Mouse (Mus musculus): Measurements from ENCODE around the gene Hist1h3f. TPM values are rescaled to one million over a fixed set of nuclear protein-coding genes. Genes with fewer than 3 reads are reported as not detected.

Hist1h3f gene
- total and polyA plus RNA-seq, 2 experiments from 2014 or later = 0.17 to 119 TPM

- ATAC-seq = peak; percentile 92
- Histone ChIP-seq H3K4me1 (ENCODE audit: insufficient read depth) (no peaks in the 10 kb centered on the region), H3K4me3 (ENCODE audit: low read depth, low read length) (peak overlapping the region; percentile 52), H3K36me3 (ENCODE audit: insufficient read depth) (no peaks in the 10 kb centered on the region), H3K9ac (0 out of 2 replicates have a peak overlapping the region, but pooled peaks have one; percentile 26), H3K27ac (ENCODE audit: low read depth, low read length) (no peak overlapping the region), H3K4me2 (ENCODE audit: low read depth) (peak overlapping the region; percentile 59), H3K9me3 (ENCODE audit: low read length) (no peaks in the 10 kb centered on the region), H3K27me3 (ENCODE audit: insufficient read depth, low read length) (no peaks in the 10 kb centered on the region)
- peak; percentile 94 for DNase-seq
- WGBS = under 1% methylated on average over 27 of the region's 27 CpGs
- TF ChIP-seq CTCF (IDR thresholded peaks at IDR 0.05; ENCODE audit: low read depth) = no peak
Measured at GRCm38 (mm10) chr13:23517603-23518294, 26.1 kb upstream of the Hist1h3f start.

GRCm38 (mm10) chr13:23518295-23518603 lies 25.6 kb upstream of the Hist1h3f start:
- Histone ChIP-seq H3K27me3 (ENCODE audit: insufficient read depth, low read length) (no peaks in the 10 kb centered on the region), H3K4me3 (ENCODE audit: low read depth, low read length) (peak overlapping the region; percentile 52), H3K4me1 (ENCODE audit: insufficient read depth) (no peaks in the 10 kb centered on the region), H3K9me3 (ENCODE audit: low read length) (no peaks in the 10 kb centered on the region), H3K9ac (no peak overlapping the region), H3K27ac (ENCODE audit: low read depth, low read length) (no peak overlapping the region), H3K36me3 (ENCODE audit: insufficient read depth) (no peaks in the 10 kb centered on the region), H3K4me2 (ENCODE audit: low read depth) (peak overlapping the region; percentile 59)
- ATAC-seq = no peak
- no peak for TF ChIP-seq CTCF (IDR thresholded peaks at IDR 0.05; ENCODE audit: low read depth)
- DNase-seq = no peak
- 0% methylated on average over 6 of the region's 6 CpGs for WGBS

DNA sequence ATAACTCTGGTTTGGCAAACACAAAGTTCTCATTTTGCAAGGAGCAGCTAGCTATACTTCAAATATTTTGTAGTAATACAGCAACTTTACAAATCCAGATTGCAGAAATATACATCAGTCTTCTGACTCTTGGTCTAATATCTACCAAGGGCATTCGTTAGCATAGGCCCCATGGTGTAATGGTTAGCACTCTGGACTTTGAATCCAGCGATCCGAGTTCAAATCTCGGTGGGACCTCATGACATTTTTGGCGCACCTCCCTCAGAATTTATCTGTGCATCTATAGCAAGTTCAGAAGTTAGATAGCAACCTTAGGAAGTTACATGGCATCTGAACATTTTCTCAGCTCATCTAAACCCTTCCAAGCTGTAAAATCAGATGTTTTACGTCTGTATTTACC lies 25.0 kb upstream of the Hist1h3f start:
- Histone ChIP-seq H3K36me3 (ENCODE audit: insufficient read depth) (no peaks in the 10 kb centered on the region), H3K4me1 (ENCODE audit: insufficient read depth) (no peaks in the 10 kb centered on the region), H3K4me2 (ENCODE audit: low read depth) (peak overlapping the region; percentile 59), H3K27me3 (ENCODE audit: insufficient read depth, low read length) (no peaks in the 10 kb centered on the region), H3K4me3 (ENCODE audit: low read depth, low read length) (peak overlapping the region; percentile 52), H3K27ac (ENCODE audit: low read depth, low read length) (no peak overlapping the region), H3K9me3 (ENCODE audit: low read length) (no peaks in the 10 kb centered on the region), H3K9ac (no peak overlapping the region)
- DNase-seq = peak; percentile 89
- no peak for TF ChIP-seq CTCF (IDR thresholded peaks at IDR 0.05; ENCODE audit: low read depth)
- WGBS = 0% methylated on average over 6 of the region's 6 CpGs
- ATAC-seq = 0 out of 2 replicates have a peak, but pooled peaks have one; percentile 12

- Histone ChIP-seq H3K9ac (no peak overlapping the region), H3K4me3 (ENCODE audit: low read depth, low read length) (peak overlapping the region; percentile 52), H3K27ac (ENCODE audit: low read depth, low read length) (no peak overlapping the region), H3K4me1 (ENCODE audit: insufficient read depth) (no peaks in the 10 kb centered on the region), H3K36me3 (ENCODE audit: insufficient read depth) (no peaks in the 10 kb centered on the region), H3K9me3 (ENCODE audit: low read length) (no peaks in the 10 kb centered on the region), H3K4me2 (ENCODE audit: low read depth) (peak overlapping the region; percentile 59), H3K27me3 (ENCODE audit: insufficient read depth, low read length) (no peaks in the 10 kb centered on the region)
- WGBS = 0% methylated on average over 10 of the region's 10 CpGs
- ATAC-seq (peak; percentile 15; the same call in 1 of the 2 replicates), DNase-seq (peak; percentile 88)
- no peak for TF ChIP-seq CTCF (IDR thresholded peaks at IDR 0.05; ENCODE audit: low read depth)
Measured at GRCm38 (mm10) chr13:23519416-23519815, 24.4 kb upstream of the Hist1h3f start.

DNA sequence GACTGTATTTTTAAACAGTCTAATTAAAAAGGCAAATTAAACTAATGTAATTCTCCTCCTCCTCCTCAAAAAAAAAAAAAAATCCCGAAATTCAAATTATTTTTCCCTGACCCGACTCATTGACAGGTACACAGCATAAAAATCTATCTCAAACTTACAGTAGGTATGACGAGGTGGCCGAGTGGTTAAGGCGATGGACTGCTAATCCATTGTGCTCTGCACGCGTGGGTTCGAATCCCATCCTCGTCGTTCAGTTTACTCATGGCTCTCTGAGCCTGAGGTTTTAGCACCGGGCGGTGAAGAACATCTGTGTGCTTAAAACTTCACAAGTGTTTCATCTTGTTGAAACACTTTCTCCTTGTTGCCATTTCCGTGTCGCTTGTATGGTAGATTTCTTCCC lies 22.1 kb upstream of the Hist1h3f start:
- Histone ChIP-seq H3K27me3 (ENCODE audit: insufficient read depth, low read length) (no peaks in the 10 kb centered on the region), H3K9ac (no peak overlapping the region), H3K4me1 (ENCODE audit: insufficient read depth) (no peaks in the 10 kb centered on the region), H3K36me3 (ENCODE audit: insufficient read depth) (no peaks in the 10 kb centered on the region), H3K4me3 (ENCODE audit: low read depth, low read length) (no peak overlapping the region), H3K27ac (ENCODE audit: low read depth, low read length) (no peak overlapping the region), H3K9me3 (ENCODE audit: low read length) (no peaks in the 10 kb centered on the region), H3K4me2 (ENCODE audit: low read depth) (peak overlapping the region; percentile 18; the same call in 1 of the 2 replicates)
- ATAC-seq = no peak
- TF ChIP-seq CTCF (IDR thresholded peaks at IDR 0.05; ENCODE audit: low read depth) = no peak
- 1% methylated on average over 14 of the region's 14 CpGs for WGBS
- peak; percentile 75 for DNase-seq

DNA sequence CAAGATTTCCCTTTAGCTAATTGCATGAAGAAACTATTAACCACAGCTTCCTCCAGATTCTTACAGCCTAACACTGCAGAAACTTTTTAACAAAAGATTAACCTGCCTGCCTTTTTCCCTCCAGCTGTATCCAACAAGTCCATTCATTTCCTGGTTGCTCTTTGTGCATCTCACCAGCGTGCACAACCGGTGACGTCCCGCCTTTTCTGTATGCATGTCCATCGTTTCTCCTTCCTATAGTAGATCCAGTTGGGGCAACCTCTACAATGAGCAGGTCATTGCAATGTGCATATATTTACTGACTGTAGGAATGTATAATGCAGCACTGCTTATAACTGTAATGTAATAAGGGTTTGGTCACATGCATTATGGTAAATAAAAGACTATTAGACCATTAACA lies 19.9 kb upstream of the Hist1h3f start:
- Histone ChIP-seq H3K36me3 (ENCODE audit: insufficient read depth) (no peaks in the 10 kb centered on the region), H3K4me2 (ENCODE audit: low read depth) (no peak overlapping the region), H3K27ac (ENCODE audit: low read depth, low read length) (no peak overlapping the region), H3K27me3 (ENCODE audit: insufficient read depth, low read length) (no peaks in the 10 kb centered on the region), H3K9me3 (ENCODE audit: low read length) (no peaks in the 10 kb centered on the region), H3K4me1 (ENCODE audit: insufficient read depth) (no peaks in the 10 kb centered on the region), H3K4me3 (ENCODE audit: low read depth, low read length) (no peak overlapping the region), H3K9ac (no peak overlapping the region)
- TF ChIP-seq CTCF (IDR thresholded peaks at IDR 0.05; ENCODE audit: low read depth) = no peak
- DNase-seq = no peak
- WGBS = 46% methylated on average over 5 of the region's 5 CpGs
- no peak for ATAC-seq

GRCm38 (mm10) chr13:23524654-23525053 lies 19.2 kb upstream of the Hist1h3f start:
- H3K9me3 ChIP-seq (ENCODE audit: low read length) = no peaks in the 10 kb centered on the region
- ATAC-seq (peak; percentile 44), DNase-seq (peak; percentile 86)
- no peaks in the 10 kb centered on the region for H3K27me3 ChIP-seq (ENCODE audit: insufficient read depth, low read length)
- no peaks in the 10 kb centered on the region for H3K36me3 ChIP-seq (ENCODE audit: insufficient read depth)
- no peak overlapping the region for H3K27ac ChIP-seq (ENCODE audit: low read depth, low read length)
- H3K4me2 ChIP-seq (ENCODE audit: low read depth) = no peak overlapping the region
- WGBS = 9% methylated on average over 5 of the region's 5 CpGs
- H3K9ac ChIP-seq = no peak overlapping the region
- TF ChIP-seq CTCF (IDR thresholded peaks at IDR 0.05; ENCODE audit: low read depth) = peak; percentile 92
- no peak overlapping the region for H3K4me3 ChIP-seq (ENCODE audit: low read depth, low read length)
- H3K4me1 ChIP-seq (ENCODE audit: insufficient read depth) = no peaks in the 10 kb centered on the region

Measured in forebrain, postnatal 0 days (tissue).